Mouse (Mus musculus) heart, postnatal 0 days (tissue): ENCODE data around the gene Defa22. TPM values are rescaled to one million over a fixed set of nuclear protein-coding genes. Genes with fewer than 3 reads are reported as not detected.
"Not testable (repeated sequence)": the region's sequence is repeated elsewhere in the genome, so short reads cannot be mapped to it uniquely, and the experiment has no call there.

Source experiments
- ATAC-seq: fragments of 200-750 bp; cut with Nextera tagmentation; 2 replicates; pipeline ENCODE4 v1.8.0; 2017; ENCODE audit warnings: low read depth, moderate number of reproducible peaks, moderate library complexity; ENCODE audit not compliant: insufficient read depth
- DNase-seq: peaks from one replicate; pipeline ENCODE4 v3.0.0-alpha.2; 2016; ENCODE audit warnings: low spot score
- H3K27ac ChIP-seq: fragments of 300-500 bp; sonication (generic); 2 replicates; pipeline ENCODE4 v1.5.1; 2014; ENCODE audit warnings: low read depth, mild to moderate bottlenecking
- H3K27me3 ChIP-seq: fragments of 300-500 bp; sonication (generic); 2 replicates; pipeline ENCODE4 v1.6.1; 2014; ENCODE audit warnings: low read length, mixed read lengths; ENCODE audit not compliant: control insufficient read depth, insufficient read depth
- H3K36me3 ChIP-seq: fragments of 300-500 bp; sonication (generic); replicated peaks from 2 replicates; pipeline ENCODE4 v1.6.1; 2014; ENCODE audit warnings: low read length, mixed read lengths; ENCODE audit not compliant: control insufficient read depth, insufficient read depth
- H3K4me1 ChIP-seq: fragments of 300-500 bp; sonication (generic); 2 replicates; pipeline ENCODE4 v1.6.1; 2014; ENCODE audit warnings: antibody characterized with exemption; ENCODE audit not compliant: control insufficient read depth, insufficient read depth
- H3K4me2 ChIP-seq: fragments of 300-500 bp; sonication (generic); 2 replicates; pipeline ENCODE4 v1.6.1; 2014; ENCODE audit warnings: low read depth, mild to moderate bottlenecking, low read length, moderate library complexity
- H3K4me3 ChIP-seq: fragments of 300-500 bp; sonication (generic); 2 replicates; pipeline ENCODE4 v1.5.1; 2014; ENCODE audit warnings: low read depth, low read length
- H3K9ac ChIP-seq: fragments of 300-500 bp; sonication (generic); replicated peaks from 2 replicates; pipeline ENCODE4 v1.6.1; 2014; ENCODE audit warnings: low read depth, low read length, mixed read lengths
- H3K9me3 ChIP-seq: fragments of 300-500 bp; sonication (generic); replicated peaks from 2 replicates; pipeline ENCODE4 v1.6.1; 2016; ENCODE audit warnings: low read length; ENCODE audit not compliant: control insufficient read depth
- WGBS: fragments of 180-500 bp; shearing (Covaris S2); extraction: QIAGEN DNeasy Blood & Tissue Kit; methylation state at CpG from one replicate; pipeline ENCODE4 v1.1.7; 2014; 5-methylcytosine and 5-hydroxymethylcytosine counted together
- polyA plus RNA-seq: library from polyadenylated mRNA; unstranded; fragments of >200 nt; fragmentation: Nextera tagmentation; extraction: Ambion mirVana; gene quantifications from 2 replicates; pipeline ENCODE4 v1.2.1, GENCODE M21; 2015
- total RNA-seq: library from RNA; depleted of rRNA; stranded (reverse); fragments of >200 nt; gene quantifications from 2 replicates; pipeline ENCODE4 v1.2.3, GENCODE M21; 2014; ENCODE audit warnings: low replicate concordance; rRNA removed

The Defa22 gene
- total RNA-seq (not detected in 2 replicates), polyA plus RNA-seq (not detected in 2 replicates)

- H3K4me2 ChIP-seq, H3K27me3 ChIP-seq, ATAC-seq, H3K27ac ChIP-seq, H3K9me3 ChIP-seq, H3K4me1 ChIP-seq, DNase-seq, H3K9ac ChIP-seq, H3K36me3 ChIP-seq, H3K4me3 ChIP-seq: not testable (repeated sequence)
- WGBS = no CpG with 5 or more reads among the region's 1 CpGs
Measured at GRCm38 (mm10) chr8:21161977-21162376, at the start of gene Defa22. Gene Defa22, plus strand, starts transcription at chr8:21162277.

GRCm38 (mm10) chr8:21134342-21134741 is 27.7 kb upstream of the Defa22 start, which contains the start of gene Defa30:
Gene Defa30, plus strand, starts transcription at chr8:21134642.
- not testable (repeated sequence) for H3K27me3 ChIP-seq, H3K36me3 ChIP-seq, H3K4me3 ChIP-seq, H3K4me2 ChIP-seq, H3K9ac ChIP-seq, DNase-seq, H3K9me3 ChIP-seq, H3K4me1 ChIP-seq, H3K27ac ChIP-seq, ATAC-seq
- 52% methylated on average over 3 of the region's 3 CpGs for WGBS

DNA sequence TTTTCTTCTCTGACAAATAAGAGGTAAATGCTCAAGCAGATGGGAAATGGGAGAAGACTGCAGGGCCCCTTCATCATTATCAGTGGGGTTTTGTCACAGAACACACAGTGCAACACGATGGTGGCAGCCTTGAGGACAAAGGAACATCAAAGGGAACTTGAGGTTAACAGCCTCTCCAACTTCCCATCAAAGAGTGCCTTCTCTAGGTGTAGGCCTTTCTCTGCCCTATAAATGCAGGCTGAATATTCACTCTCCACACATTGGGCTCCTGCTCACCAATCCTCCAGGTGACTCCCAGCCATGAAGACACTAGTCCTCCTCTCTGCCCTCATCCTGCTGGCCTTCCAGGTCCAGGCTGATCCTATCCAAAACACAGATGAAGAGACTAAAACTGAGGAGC is 29.2 kb downstream of the Defa22 start, which contains the start of gene Defa31:
TSS of gene Defa31 (plus strand) at position 301 of the 400 bp plus-strand sequence.
- ATAC-seq, H3K4me2 ChIP-seq, H3K27ac ChIP-seq, DNase-seq, H3K9me3 ChIP-seq, H3K4me1 ChIP-seq, H3K4me3 ChIP-seq, H3K9ac ChIP-seq, H3K27me3 ChIP-seq, H3K36me3 ChIP-seq: not testable (repeated sequence)
- no CpG with 5 or more reads among the region's 1 CpGs for WGBS

GRCm38 (mm10) chr8:21201261-21201660 is 39.2 kb downstream of the Defa22 start, which contains the start of gene Gm15293:
Gene Gm15293, plus strand, starts transcription at chr8:21201561.
- no CpG with 5 or more reads among the region's 1 CpGs for WGBS
- not testable (repeated sequence) for H3K36me3 ChIP-seq, H3K4me3 ChIP-seq

More at GRCm38 (mm10) chr8:21201261-21201660, 39.2 kb downstream of the Defa22 start, which contains the start of gene Gm15293:
- H3K9me3 ChIP-seq, H3K4me1 ChIP-seq, H3K27ac ChIP-seq, H3K4me2 ChIP-seq, H3K27me3 ChIP-seq, DNase-seq, ATAC-seq, H3K9ac ChIP-seq: not testable (repeated sequence)

Other genes starting within 250 kb of the Defa22 start
- not detected in 2 replicates for gene Gm6040, start 240.2 kb upstream of the Defa22 start, total RNA-seq
- gene Gm6040, start 240.2 kb upstream of the Defa22 start, polyA plus RNA-seq = not detected in 2 replicates
- not detected in 2 replicates for gene AY761185, start 217.6 kb upstream of the Defa22 start, total RNA-seq
- gene AY761185, start 217.6 kb upstream of the Defa22 start, polyA plus RNA-seq = not detected in 2 replicates
- not detected in 2 replicates for gene Defa21, start 136.7 kb upstream of the Defa22 start, total RNA-seq
- gene Defa21, start 136.7 kb upstream of the Defa22 start, polyA plus RNA-seq = not detected in 2 replicates
- gene Defa23, start 107.2 kb upstream of the Defa22 start, total RNA-seq = not detected in 2 replicates
- gene Defa23, start 107.2 kb upstream of the Defa22 start, polyA plus RNA-seq = not detected in 2 replicates
- gene Defa35, start 97.2 kb upstream of the Defa22 start, total RNA-seq = not detected in 2 replicates
- gene Defa35, start 97.2 kb upstream of the Defa22 start, polyA plus RNA-seq = not detected in 2 replicates
- not detected in 2 replicates for gene Defa25, start 77.8 kb upstream of the Defa22 start, total RNA-seq
- gene Defa25, start 77.8 kb upstream of the Defa22 start, polyA plus RNA-seq = not detected in 2 replicates
- gene Gm14851, start 66.2 kb upstream of the Defa22 start, total RNA-seq = not detected in 2 replicates
- gene Gm14851, start 66.2 kb upstream of the Defa22 start, polyA plus RNA-seq = not detected in 2 replicates
- gene Defa30, start 27.6 kb upstream of the Defa22 start, total RNA-seq = not detected in 2 replicates
- gene Defa30, start 27.6 kb upstream of the Defa22 start, polyA plus RNA-seq = not detected in 2 replicates
- not detected in 2 replicates for gene Defa31, start 29.3 kb downstream of the Defa22 start, total RNA-seq
- gene Defa31, start 29.3 kb downstream of the Defa22 start, polyA plus RNA-seq = not detected in 2 replicates
- not detected in 2 replicates for gene Gm15293, start 39.3 kb downstream of the Defa22 start, total RNA-seq
- not detected in 2 replicates for gene Gm15293, start 39.3 kb downstream of the Defa22 start, polyA plus RNA-seq
- not detected in 2 replicates for gene Gm15292, start 87.5 kb downstream of the Defa22 start, total RNA-seq
- not detected in 2 replicates for gene Gm15292, start 87.5 kb downstream of the Defa22 start, polyA plus RNA-seq
- not detected in 2 replicates for gene Defa27, start 153.3 kb downstream of the Defa22 start, total RNA-seq
- not detected in 2 replicates for gene Defa27, start 153.3 kb downstream of the Defa22 start, polyA plus RNA-seq
- not detected in 2 replicates for gene Defa29, start 164.7 kb downstream of the Defa22 start, total RNA-seq
- gene Defa29, start 164.7 kb downstream of the Defa22 start, polyA plus RNA-seq = not detected in 2 replicates
- not detected in 2 replicates for gene Defa2, start 216.2 kb downstream of the Defa22 start, total RNA-seq
- not detected in 2 replicates for gene Defa2, start 216.2 kb downstream of the Defa22 start, polyA plus RNA-seq
- not detected in 2 replicates for gene Defa33, start 229.5 kb downstream of the Defa22 start, total RNA-seq
- not detected in 2 replicates for gene Defa33, start 229.5 kb downstream of the Defa22 start, polyA plus RNA-seq